Mouse (Mus musculus): ENCODE measurements around the gene Ankrd36.
"Not testable (repeated sequence)": the region's sequence is repeated elsewhere in the genome, so short reads cannot be mapped to it uniquely, and the experiment has no call there.

The Ankrd36 gene

GRCm38 (mm10) chr11:5569474-5569873 lies at the start of gene Ankrd36:
Gene Ankrd36, plus strand, starts transcription at chr11:5569684.
- DNase-seq (ENCODE audit: low spot score), result no peak

- DNase-seq (ENCODE audit: low spot score), result peak; percentile 99
Observed at GRCm38 (mm10) chr11:5520412-5521265, 48.8 kb upstream of the Ankrd36 start, which contains the start of gene Xbp1. Gene Xbp1, plus strand, starts transcription at chr11:5520659.

- no peak for DNase-seq (ENCODE audit: low spot score)
Observed at GRCm38 (mm10) chr11:5521266-5521515, 48.3 kb upstream of the Ankrd36 start.

- DNase-seq (ENCODE audit: low spot score), result peak; percentile 70
Observed at GRCm38 (mm10) chr11:5521516-5522291, 47.8 kb upstream of the Ankrd36 start.

GRCm38 (mm10) chr11:5522798-5523415 lies 46.6 kb upstream of the Ankrd36 start:
- DNase-seq (ENCODE audit: low spot score), result no peak

- no peak for DNase-seq (ENCODE audit: low spot score)
Observed at GRCm38 (mm10) chr11:5525418-5525817, 44.1 kb upstream of the Ankrd36 start.

GRCm38 (mm10) chr11:5526573-5527439 lies 42.7 kb upstream of the Ankrd36 start:
- no peak for DNase-seq (ENCODE audit: low spot score)

- DNase-seq (ENCODE audit: low spot score), result no peak
Observed at GRCm38 (mm10) chr11:5527865-5528523, 41.5 kb upstream of the Ankrd36 start.

GRCm38 (mm10) chr11:5528841-5529240 lies 40.6 kb upstream of the Ankrd36 start:
- no peak for DNase-seq (ENCODE audit: low spot score)

GRCm38 (mm10) chr11:5530172-5530571 lies 39.3 kb upstream of the Ankrd36 start:
- DNase-seq (ENCODE audit: low spot score), result no peak

GRCm38 (mm10) chr11:5530717-5531116 lies 38.8 kb upstream of the Ankrd36 start:
- no peak for DNase-seq (ENCODE audit: low spot score)

GRCm38 (mm10) chr11:5533108-5533507 lies 36.4 kb upstream of the Ankrd36 start:
- no peak for DNase-seq (ENCODE audit: low spot score)

- not testable (repeated sequence) for DNase-seq (ENCODE audit: low spot score)
Observed at GRCm38 (mm10) chr11:5537454-5537853, 32.0 kb upstream of the Ankrd36 start.

- DNase-seq (ENCODE audit: low spot score), result no peak
Observed at GRCm38 (mm10) chr11:5540331-5540730, 29.2 kb upstream of the Ankrd36 start.

- DNase-seq (ENCODE audit: low spot score), result no peak
Observed at GRCm38 (mm10) chr11:5541230-5541798, 28.2 kb upstream of the Ankrd36 start.

- DNase-seq (ENCODE audit: low spot score), result peak; percentile 90
Observed at GRCm38 (mm10) chr11:5541799-5542481, 27.5 kb upstream of the Ankrd36 start, which contains the start of gene Ccdc117. Gene Ccdc117, minus strand, starts transcription at chr11:5542187.

GRCm38 (mm10) chr11:5542482-5543185 lies 26.9 kb upstream of the Ankrd36 start:
- DNase-seq (ENCODE audit: low spot score), result no peak

- DNase-seq (ENCODE audit: low spot score), result no peak
Observed at GRCm38 (mm10) chr11:5543281-5543680, 26.2 kb upstream of the Ankrd36 start.

GRCm38 (mm10) chr11:5544709-5545108 lies 24.8 kb upstream of the Ankrd36 start:
- not testable (repeated sequence) for DNase-seq (ENCODE audit: low spot score)

- no peak for DNase-seq (ENCODE audit: low spot score)
Observed at GRCm38 (mm10) chr11:5545457-5545856, 24.0 kb upstream of the Ankrd36 start.
